Mouse (Mus musculus) liver, postnatal 0 days (tissue): Measurements from ENCODE around the gene Mafg. TPM values are rescaled to one million over a fixed set of nuclear protein-coding genes. Genes with fewer than 3 reads are reported as not detected.

Experiments
- ATAC-seq: fragments of 200-750 bp; cut with Nextera tagmentation; 2 replicates; pipeline ENCODE4 v1.8.0; 2017; ENCODE audit warnings: mild to moderate bottlenecking, moderate library complexity
- DNase-seq: peaks from one replicate; pipeline ENCODE4 v3.0.0-alpha.2; 2016
- H3K27ac ChIP-seq: fragments of 300-500 bp; sonication (generic); 2 replicates; pipeline ENCODE4 v1.5.1; 2014; ENCODE audit warnings: antibody characterized with exemption, moderate library complexity, mild to moderate bottlenecking, low read depth
- H3K27me3 ChIP-seq: fragments of 300-500 bp; sonication (generic); 2 replicates; pipeline ENCODE4 v1.6.1; 2014; ENCODE audit warnings: low read length, control low read depth, mixed read lengths; ENCODE audit not compliant: insufficient read depth
- H3K36me3 ChIP-seq: fragments of 300-500 bp; sonication (generic); replicated peaks from 2 replicates; pipeline ENCODE4 v1.6.1; 2014; ENCODE audit warnings: mild to moderate bottlenecking, control low read depth, low read length, moderate library complexity, mixed read lengths; ENCODE audit not compliant: insufficient read depth
- H3K4me1 ChIP-seq: fragments of 300-500 bp; sonication (generic); 2 replicates; pipeline ENCODE4 v1.6.1; 2014; ENCODE audit warnings: antibody characterized with exemption, mild to moderate bottlenecking, control low read depth; ENCODE audit not compliant: insufficient read depth
- H3K4me2 ChIP-seq: fragments of 300-500 bp; sonication (generic); 2 replicates; pipeline ENCODE4 v1.6.1; 2014; ENCODE audit warnings: low read depth, mild to moderate bottlenecking, low read length, moderate library complexity, mixed read lengths
- H3K4me3 ChIP-seq: fragments of 300-500 bp; sonication (generic); 2 replicates; pipeline ENCODE4 v1.5.1; 2014; ENCODE audit warnings: low read depth, low read length
- H3K9ac ChIP-seq: fragments of 300-500 bp; sonication (generic); replicated peaks from 2 replicates; pipeline ENCODE4 v1.6.1; 2014; ENCODE audit warnings: mild to moderate bottlenecking, moderate library complexity
- H3K9me3 ChIP-seq: fragments of 300-500 bp; sonication (generic); 2 replicates; pipeline ENCODE4 v1.6.1; 2016; ENCODE audit warnings: mild to moderate bottlenecking, control low read depth, low read length, mixed read lengths
- CTCF ChIP-seq: sonication (generic); IDR thresholded peaks from 2 replicates; pipeline ENCODE4 v1.5.1; 2016; ENCODE audit warnings: antibody characterized with exemption, low read depth
- EP300 ChIP-seq: IDR thresholded peaks from 2 replicates; pipeline ENCODE4 v1.6.1; 2016; ENCODE audit warnings: antibody characterized with exemption, low read depth, mild to moderate bottlenecking
- WGBS: fragments of 180-500 bp; shearing (Covaris S2); extraction: QIAGEN DNeasy Blood & Tissue Kit; methylation state at CpG from one replicate; pipeline ENCODE4 v1.1.7; 2014; ENCODE audit not compliant: insufficient replicate concordance; 5-methylcytosine and 5-hydroxymethylcytosine counted together
- polyA plus RNA-seq: library from polyadenylated mRNA; unstranded; fragments of >200 nt; fragmentation: Nextera tagmentation; extraction: Ambion mirVana; gene quantifications from 2 replicates; pipeline ENCODE4 v1.2.1, GENCODE M21; 2015

Gene Mafg
- polyA plus RNA-seq, 1 experiment from 2014 or later: 35.8 TPM

GRCm38 (mm10) chr11:120625152-120625775, 8.1 kb downstream of the Mafg start, which contains the start of gene Sirt7:
Gene Sirt7, minus strand, starts transcription at chr11:120625240.
- no peaks in the 10 kb centered on the region for H3K27me3 ChIP-seq
- peak within 1 kb of the TSS; percentile 99 for H3K4me3 ChIP-seq
- peak within 1 kb of the TSS; percentile 98 for H3K9ac ChIP-seq
- H3K27ac ChIP-seq: peak within 1 kb of the TSS; percentile 97
- DNase-seq (no peak), ATAC-seq (no peak)
- peaks cover 43% of the 10 kb centered on the region for H3K36me3 ChIP-seq
- peak within 1 kb of the TSS; percentile 78 for H3K4me2 ChIP-seq
- no peaks in the 10 kb centered on the region for H3K9me3 ChIP-seq
- TF ChIP-seq CTCF (no peak), EP300 (peak; percentile 20; the same call in 1 of the 2 replicates)
- WGBS: 14% methylated on average over 5 of the region's 5 CpGs
- peaks cover 58% of the 10 kb centered on the region for H3K4me1 ChIP-seq

- Histone ChIP-seq H3K9ac (peak overlapping the region; percentile 98), H3K36me3 (peaks cover 49% of the 10 kb centered on the region), H3K4me2 (peak overlapping the region; percentile 78), H3K27me3 (no peaks in the 10 kb centered on the region), H3K9me3 (no peaks in the 10 kb centered on the region), H3K4me3 (peak overlapping the region; percentile 99), H3K4me1 (peaks cover 52% of the 10 kb centered on the region), H3K27ac (peak overlapping the region; percentile 97)
- DNase-seq: peak; percentile 89
- TF ChIP-seq EP300 (no peak), CTCF (no peak)
- ATAC-seq: peak; percentile 63
- WGBS: under 1% methylated on average over 46 of the region's 53 CpGs
These were observed 8.7 kb downstream of the Mafg start for GRCm38 (mm10) chr11:120624680-120625111.

GRCm38 (mm10) chr11:120623961-120624679, 9.3 kb downstream of the Mafg start:
- Histone ChIP-seq H3K4me1 (peaks cover 46% of the 10 kb centered on the region), H3K27ac (peak overlapping the region; percentile 97), H3K4me3 (peak overlapping the region; percentile 99), H3K36me3 (peaks cover 53% of the 10 kb centered on the region), H3K27me3 (no peaks in the 10 kb centered on the region), H3K9me3 (no peaks in the 10 kb centered on the region), H3K9ac (peak overlapping the region; percentile 98), H3K4me2 (peak overlapping the region; percentile 78)
- DNase-seq (peak; percentile 84), ATAC-seq (peak; percentile 78)
- WGBS: 11% methylated on average over 30 of the region's 30 CpGs
- TF ChIP-seq CTCF: peak; percentile 87
- no peak for TF ChIP-seq EP300

DNA sequence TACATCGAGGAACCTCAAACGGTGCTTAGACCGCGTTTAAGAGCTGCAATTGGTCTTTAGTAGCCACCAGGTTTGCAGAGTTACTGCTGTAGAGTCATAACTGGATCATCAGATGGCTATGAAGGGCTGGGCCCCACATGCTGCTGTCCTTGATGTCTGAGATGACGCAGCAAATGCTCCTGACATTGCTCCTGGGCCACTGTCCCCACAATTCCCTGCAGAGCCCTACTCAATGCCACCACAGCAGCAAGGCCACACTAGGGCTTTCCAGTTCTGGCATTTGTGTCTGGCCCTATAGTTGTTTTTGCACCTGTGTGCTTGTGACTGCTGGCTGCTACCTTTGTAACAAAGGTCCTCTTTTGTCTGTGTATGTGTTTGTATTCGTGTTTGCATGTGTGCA, 10.6 kb downstream of the Mafg start:
- H3K4me1 ChIP-seq: peaks cover 47% of the 10 kb centered on the region
- TF ChIP-seq EP300: no peak
- no peak for TF ChIP-seq CTCF
- H3K36me3 ChIP-seq: peaks cover 57% of the 10 kb centered on the region
- no peak overlapping the region for H3K9ac ChIP-seq
- DNase-seq: no peak
- no peak overlapping the region for H3K4me3 ChIP-seq
- no peaks in the 10 kb centered on the region for H3K9me3 ChIP-seq
- no peaks in the 10 kb centered on the region for H3K27me3 ChIP-seq
- H3K4me2 ChIP-seq: no peak overlapping the region
- no peak for ATAC-seq
- WGBS: 93% methylated on average over 6 of the region's 6 CpGs
- H3K27ac ChIP-seq: no peak overlapping the region

DNA sequence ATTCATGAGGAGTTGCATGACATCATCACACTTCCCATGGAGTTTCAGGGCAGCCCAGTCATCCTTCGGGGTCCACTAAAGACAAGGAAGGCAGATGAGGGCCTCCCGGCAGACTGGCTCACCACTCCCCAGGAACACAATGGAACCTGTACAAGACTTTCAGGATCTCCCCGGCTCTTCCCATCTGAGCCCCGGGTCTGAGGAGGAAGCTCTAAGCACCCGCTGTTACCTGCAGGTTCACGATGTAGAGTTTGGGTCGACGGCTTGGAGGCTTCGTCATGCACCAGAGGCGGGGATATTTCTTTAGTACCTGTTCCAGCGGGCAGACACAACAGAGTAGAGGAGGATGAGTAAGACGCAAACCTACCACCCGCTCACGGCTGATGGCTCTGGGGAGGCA, 13.2 kb downstream of the Mafg start:
- ATAC-seq (no peak), DNase-seq (no peak)
- 95% methylated on average over 14 of the region's 14 CpGs for WGBS
- H3K4me2 ChIP-seq: no peak overlapping the region
- no peak overlapping the region for H3K27ac ChIP-seq
- H3K9ac ChIP-seq: no peak overlapping the region
- H3K27me3 ChIP-seq: no peaks in the 10 kb centered on the region
- H3K9me3 ChIP-seq: no peaks in the 10 kb centered on the region
- no peak for TF ChIP-seq EP300
- TF ChIP-seq CTCF: no peak
- H3K4me1 ChIP-seq: peaks cover 39% of the 10 kb centered on the region
- H3K4me3 ChIP-seq: no peak overlapping the region
- peaks cover 56% of the 10 kb centered on the region for H3K36me3 ChIP-seq
